Comparison of ENCODE assay signal across 10 mouse cellular contexts in genomic region chr9:116911781-116912492, GRCm38 (mm10).
DNase-seq lines count a peak whose midpoint lies in the region; ATAC-seq lines count a peak whose summit lies in the region.
"Had no signal": no experiment of that assay in that cellular context is flagged by ENCODE, and none has a peak within 500 bp of the region (broad histone marks: within the 10 kb centered on the region; RNA-seq: fewer than 3 reads in every experiment).

No protein-coding gene starts in this region.

- H3K4me2 ChIP-seq in midbrain, embryonic 11.5 days: no peak overlapping the region
- no peak overlapping the region for H3K4me2 ChIP-seq in midbrain, embryonic 13.5 days (replicated peaks)
- no peak overlapping the region for H3K4me2 ChIP-seq in hindbrain, embryonic 16.5 days (ENCODE audit: low read length)
- H3K4me2 ChIP-seq in neural tube, embryonic 15.5 days: no peak overlapping the region

- H3K9ac ChIP-seq in midbrain, embryonic 11.5 days (ENCODE audit: low read length): no peak overlapping the region
- no peak overlapping the region for H3K9ac ChIP-seq in midbrain, embryonic 13.5 days (replicated peaks)
- no peak overlapping the region for H3K9ac ChIP-seq in hindbrain, embryonic 16.5 days (ENCODE audit: low read depth, low read length)
- H3K9ac ChIP-seq in neural tube, embryonic 15.5 days (replicated peaks): no peak overlapping the region

- no peak for ATAC-seq in midbrain, embryonic 11.5 days (ENCODE audit: low FRiP score)
- no peak for ATAC-seq in midbrain, embryonic 13.5 days
- peak; percentile 37; the same call in 1 of the 2 replicates for ATAC-seq in hindbrain, embryonic 16.5 days
- ATAC-seq in neural tube, embryonic 15.5 days (ENCODE audit: low FRiP score): no peak
- no peak for ATAC-seq in megakaryocyte-erythroid progenitor cell, adult 5-6 weeks (replicated peaks; ENCODE audit: low FRiP score, low TSS enrichment, poor library complexity, severe bottlenecking)
- ATAC-seq: CD4-positive, CD25-positive, alpha-beta regulatory T cell, adult 4 months had no signal

- H3K36me3 ChIP-seq in midbrain, embryonic 11.5 days (ENCODE audit: control insufficient read depth, insufficient read depth, low read length): no peaks in the 10 kb centered on the region
- no peaks in the 10 kb centered on the region for H3K36me3 ChIP-seq in midbrain, embryonic 13.5 days
- H3K36me3 ChIP-seq in hindbrain, embryonic 16.5 days (ENCODE audit: control insufficient read depth, insufficient read depth, low read length): no peaks in the 10 kb centered on the region
- H3K36me3 ChIP-seq in neural tube, embryonic 15.5 days: no peaks in the 10 kb centered on the region

- H3K4me1 ChIP-seq in midbrain, embryonic 11.5 days (ENCODE audit: control insufficient read depth, insufficient read depth, low read length): peaks cover 4% of the 10 kb centered on the region; the same call in 1 of the 2 replicates
- peaks cover 15% of the 10 kb centered on the region for H3K4me1 ChIP-seq in midbrain, embryonic 13.5 days (replicated peaks)
- peaks cover 6% of the 10 kb centered on the region for H3K4me1 ChIP-seq in hindbrain, embryonic 16.5 days (ENCODE audit: control insufficient read depth, insufficient read depth, low read depth, low read length)
- peaks cover 14% of the 10 kb centered on the region for H3K4me1 ChIP-seq in neural tube, embryonic 15.5 days

- no peaks in the 10 kb centered on the region for H3K27me3 ChIP-seq in midbrain, embryonic 11.5 days (ENCODE audit: control insufficient read depth, insufficient read depth, low read length)
- peaks cover 35% of the 10 kb centered on the region for H3K27me3 ChIP-seq in midbrain, embryonic 13.5 days
- H3K27me3 ChIP-seq in hindbrain, embryonic 16.5 days (replicated peaks; ENCODE audit: control insufficient read depth, insufficient read depth, low read length): no peaks in the 10 kb centered on the region
- H3K27me3 ChIP-seq in neural tube, embryonic 15.5 days (replicated peaks): no peaks in the 10 kb centered on the region

- H3K4me3 ChIP-seq in midbrain, embryonic 11.5 days (ENCODE audit: low read depth, low read length): no peak overlapping the region
- H3K4me3 ChIP-seq in midbrain, embryonic 13.5 days (replicated peaks): no peak overlapping the region
- H3K4me3 ChIP-seq in hindbrain, embryonic 16.5 days (ENCODE audit: low read length): no peak overlapping the region
- H3K4me3 ChIP-seq in neural tube, embryonic 15.5 days (replicated peaks): no peak overlapping the region

- no peaks in the 10 kb centered on the region for H3K9me3 ChIP-seq in midbrain, embryonic 11.5 days (ENCODE audit: control insufficient read depth, low read length)
- no peaks in the 10 kb centered on the region for H3K9me3 ChIP-seq in midbrain, embryonic 13.5 days
- no peaks in the 10 kb centered on the region for H3K9me3 ChIP-seq in hindbrain, embryonic 16.5 days (ENCODE audit: control insufficient read depth, low read length)
- no peaks in the 10 kb centered on the region for H3K9me3 ChIP-seq in neural tube, embryonic 15.5 days (replicated peaks)

- H3K27ac ChIP-seq in midbrain, embryonic 11.5 days (ENCODE audit: low read depth, low read length): no peak overlapping the region
- H3K27ac ChIP-seq in midbrain, embryonic 13.5 days: no peak overlapping the region; the same call in 1 of the 2 replicates
- H3K27ac ChIP-seq in hindbrain, embryonic 16.5 days (ENCODE audit: low read depth, low read length): peak overlapping the region; percentile 57
- peak overlapping the region; percentile 23; the same call in 1 of the 2 replicates for H3K27ac ChIP-seq in neural tube, embryonic 15.5 days (replicated peaks)

- intact Hi-C loops in gastrocnemius, postnatal 14 days (cut with DNase I; ENCODE audit: low total_unique reads): no loop called here

- peak; percentile 19 for DNase-seq in gastrocnemius, postnatal 14 days
- no peak for DNase-seq in gastrocnemius, postnatal 4 days (ENCODE audit: low spot score in 2 of 2)
- DNase-seq in midbrain, embryonic 11.5 days (ENCODE audit: low spot score, missing footprints): peak; percentile 82
- DNase-seq in right cerebral cortex, postnatal 10 days (ENCODE audit: low spot score in 2 of 2): no peak
- DNase-seq: adrenal gland, postnatal 25 days had no signal

- 19% methylated on average over 2 of the region's 2 CpGs for WGBS in midbrain, embryonic 11.5 days
- WGBS in midbrain, embryonic 13.5 days: 11% methylated on average over 2 of the region's 2 CpGs
- WGBS in hindbrain, embryonic 16.5 days: 17% methylated on average over 2 of the region's 2 CpGs
- WGBS in neural tube, embryonic 15.5 days: 26% methylated on average over 2 of the region's 2 CpGs

Comparison
In these comparisons a context has a peak if more than half of its experiments do, and no peak if none do; other contexts are left out.
1. DNase-seq: peak in gastrocnemius, postnatal 14 days (single experiment) and midbrain, embryonic 11.5 days (single experiment); none in gastrocnemius, postnatal 4 days (0 of 2) and right cerebral cortex, postnatal 10 days (0 of 2).
2. H3K27ac ChIP-seq: peak in hindbrain, embryonic 16.5 days (single experiment) and neural tube, embryonic 15.5 days (single experiment); none in midbrain, embryonic 11.5 days (single experiment) and midbrain, embryonic 13.5 days (single experiment).